Mouse (Mus musculus): ENCODE results near the gene Nfkbiz.

- peak; percentile 66 to 77 (median 77) for TF ChIP-seq CTCF (IDR thresholded peaks at IDR 0.05 in 2 of 3, conservative IDR thresholded peaks at IDR 0.05 in 1 of 3; ENCODE audit: control insufficient read depth in 1 of 3, insufficient read depth in 1 of 3, low read depth in 2 of 3, low read length in 3 of 3, poor library complexity in 1 of 3, severe bottlenecking in 1 of 3)
- no peak for TF ChIP-seq NRF1 (IDR thresholded peaks at IDR 0.05; ENCODE audit: insufficient read depth, low read depth, low read length, poor library complexity, severe bottlenecking)
- no peak for TF ChIP-seq JUND (IDR thresholded peaks at IDR 0.05; ENCODE audit: low read depth, low read length)
- TF ChIP-seq MAFK (IDR thresholded peaks at IDR 0.05; ENCODE audit: borderline replicate concordance, low read depth, low read length) = no peak
- TF ChIP-seq MYC (IDR thresholded peaks at IDR 0.05; ENCODE audit: low read depth, low read length) = no peak
- no peak for TF ChIP-seq MAX (IDR thresholded peaks at IDR 0.05; ENCODE audit: low read length)
- TF ChIP-seq MEF2A (IDR thresholded peaks at IDR 0.05; ENCODE audit: extremely low read depth, insufficient replicate concordance, low read depth, low read length, poor library complexity, severe bottlenecking) = no peak
- TF ChIP-seq POLR2A (IDR thresholded peaks at IDR 0.05; ENCODE audit: control insufficient read depth in 1 of 2, insufficient read depth in 1 of 2, low read depth in 1 of 2, low read length in 2 of 2, poor library complexity in 1 of 2) = no peak
- 0 out of 2 replicates have a peak, but pooled peaks have one; percentile 27 for TF ChIP-seq ZC3H11A (IDR thresholded peaks at IDR 0.05; ENCODE audit: low read depth, low read length)
- TF ChIP-seq GATA1 (IDR thresholded peaks at IDR 0.05; ENCODE audit: low read depth, low read length) = no peak
- no peak for TF ChIP-seq EP300 (IDR thresholded peaks at IDR 0.05; ENCODE audit: low read depth in 1 of 2, low read length in 2 of 2)
Measured at GRCm38 (mm10) chr16:55858465-55858864, 19.8 kb upstream of the Nfkbiz start.
